Mouse (Mus musculus): ENCODE results near the gene Cnpy3.
"Not testable (repeated sequence)": the region's sequence is repeated elsewhere in the genome, so short reads cannot be mapped to it uniquely, and the experiment has no call there.

The Cnpy3 gene

GRCm38 (mm10) chr17:46751794-46752556, at the start of gene Cnpy3:
TSS of gene Cnpy3 (minus strand) at chr17:46752214.
- in situ Hi-C loops (cut with MboI, MseI): no loop called here

- in situ Hi-C loops (cut with MboI, MseI): no loop called here
Measured at GRCm38 (mm10) chr17:46801761-46802160, 49.7 kb upstream of the Cnpy3 start.

GRCm38 (mm10) chr17:46799680-46800079, 47.7 kb upstream of the Cnpy3 start:
- in situ Hi-C loops (cut with MboI, MseI): no loop called here

- in situ Hi-C loops (cut with MboI, MseI): no loop called here
Measured at GRCm38 (mm10) chr17:46797386-46797785, 45.4 kb upstream of the Cnpy3 start.

- in situ Hi-C loops (cut with MboI, MseI): no loop called here
Measured at GRCm38 (mm10) chr17:46796743-46797142, 44.7 kb upstream of the Cnpy3 start.

- in situ Hi-C loops (cut with MboI, MseI): no loop called here
Measured at GRCm38 (mm10) chr17:46792963-46793362, 40.9 kb upstream of the Cnpy3 start.

GRCm38 (mm10) chr17:46787974-46788373, 36.0 kb upstream of the Cnpy3 start:
- in situ Hi-C loops (cut with MboI, MseI): not testable (repeated sequence)

GRCm38 (mm10) chr17:46786952-46787351, 34.9 kb upstream of the Cnpy3 start:
- in situ Hi-C loops (cut with MboI, MseI): no loop called here

- in situ Hi-C loops (cut with MboI, MseI): loop anchor here (5.0 kb wide), 1 partner anchor 104 kb away; no protein-coding TSS in a partner anchor
Measured at GRCm38 (mm10) chr17:46783222-46783565, 31.2 kb upstream of the Cnpy3 start.

GRCm38 (mm10) chr17:46782341-46783221, 30.6 kb upstream of the Cnpy3 start, which contains the start of gene Rpl7l1:
TSS of gene Rpl7l1 (minus strand) at chr17:46782672.
- in situ Hi-C loops (cut with MboI, MseI): loop anchor here (5.0 kb wide), 1 partner anchor 105 kb away; no protein-coding TSS in a partner anchor

GRCm38 (mm10) chr17:46781876-46782275, 29.9 kb upstream of the Cnpy3 start:
- in situ Hi-C loops (cut with MboI, MseI): loop anchor here (5.0 kb wide), 1 partner anchor 105 kb away; no protein-coding TSS in a partner anchor

- in situ Hi-C loops (cut with MboI, MseI): no loop called here
Measured at GRCm38 (mm10) chr17:46776087-46776486, 24.1 kb upstream of the Cnpy3 start.

GRCm38 (mm10) chr17:46775070-46775469, 23.1 kb upstream of the Cnpy3 start:
- in situ Hi-C loops (cut with MboI, MseI): no loop called here

- in situ Hi-C loops (cut with MboI, MseI): no loop called here
Measured at GRCm38 (mm10) chr17:46774131-46774472, 22.1 kb upstream of the Cnpy3 start.

- in situ Hi-C loops (cut with MboI, MseI): no loop called here
Measured at GRCm38 (mm10) chr17:46773278-46774130, 21.5 kb upstream of the Cnpy3 start.

- in situ Hi-C loops (cut with MboI, MseI): no loop called here
Measured at GRCm38 (mm10) chr17:46772404-46773277, 20.6 kb upstream of the Cnpy3 start, which contains the start of gene 2310039H08Rik. TSS of gene 2310039H08Rik (plus strand) at chr17:46772635.

- in situ Hi-C loops (cut with MboI, MseI): no loop called here
Measured at GRCm38 (mm10) chr17:46772038-46772403, 20.0 kb upstream of the Cnpy3 start.

- in situ Hi-C loops (cut with MboI, MseI): no loop called here
Measured at GRCm38 (mm10) chr17:46771616-46772015, 19.6 kb upstream of the Cnpy3 start.

- in situ Hi-C loops (cut with MboI, MseI): no loop called here
Measured at GRCm38 (mm10) chr17:46771025-46771424, 19.0 kb upstream of the Cnpy3 start.

- in situ Hi-C loops (cut with MboI, MseI): no loop called here
Measured at GRCm38 (mm10) chr17:46770546-46770945, 18.5 kb upstream of the Cnpy3 start.

- in situ Hi-C loops (cut with MboI, MseI): loop anchor here (5.0 kb wide), 1 partner anchor 51 kb away; no protein-coding TSS in a partner anchor
Measured at GRCm38 (mm10) chr17:46767868-46768267, 15.9 kb upstream of the Cnpy3 start.
